Mouse (Mus musculus): ENCODE data around the gene Gm5431. TPM values are rescaled to one million over a fixed set of nuclear protein-coding genes. Genes with fewer than 3 reads are reported as not detected.
"Not testable (repeated sequence)": the region's sequence is repeated elsewhere in the genome, so short reads cannot be mapped to it uniquely, and the experiment has no call there.

Gene Gm5431
- polyA plus RNA-seq, 1 experiment = 0.27 TPM

- no peaks in the 10 kb centered on the region for H3K4me1 ChIP-seq (ENCODE audit: control insufficient read depth, insufficient read depth, low read length)
- no peaks in the 10 kb centered on the region for H3K27me3 ChIP-seq (ENCODE audit: control insufficient read depth, insufficient read depth, low read length, poor library complexity, severe bottlenecking)
- no peak overlapping the region for H3K4me3 ChIP-seq (ENCODE audit: low read depth, low read length)
- no peak overlapping the region for H3K27ac ChIP-seq (ENCODE audit: insufficient read depth, low read length)
- no peaks in the 10 kb centered on the region for H3K36me3 ChIP-seq (ENCODE audit: control insufficient read depth, insufficient read depth, low read length, poor library complexity, severe bottlenecking)
- no peak overlapping the region for H3K9ac ChIP-seq (ENCODE audit: low read depth, poor library complexity, severe bottlenecking)
- no peak for TF ChIP-seq EP300 (IDR thresholded peaks at IDR 0.05; ENCODE audit: insufficient read depth, low read depth, low read length)
- TF ChIP-seq CTCF (IDR thresholded peaks at IDR 0.05; ENCODE audit: low read depth, low read length) = no peak
- TF ChIP-seq POLR2A (IDR thresholded peaks at IDR 0.05; ENCODE audit: insufficient read depth, low read length) = no peak
- H3K9me3 ChIP-seq (replicated peaks; ENCODE audit: control insufficient read depth, insufficient read depth, low read length, poor library complexity, severe bottlenecking) = no peaks in the 10 kb centered on the region
Measured at GRCm38 (mm10) chr11:48918380-48918779, 16.4 kb upstream of the Gm5431 start.

- Histone ChIP-seq H3K9me3 (replicated peaks; ENCODE audit: control insufficient read depth, insufficient read depth, low read length, poor library complexity, severe bottlenecking) (no peaks in the 10 kb centered on the region), H3K4me1 (ENCODE audit: control insufficient read depth, insufficient read depth, low read length) (no peaks in the 10 kb centered on the region), H3K27ac (ENCODE audit: insufficient read depth, low read length) (no peak overlapping the region), H3K9ac (ENCODE audit: low read depth, poor library complexity, severe bottlenecking) (no peak overlapping the region), H3K4me3 (ENCODE audit: low read depth, low read length) (no peak overlapping the region), H3K27me3 (ENCODE audit: control insufficient read depth, insufficient read depth, low read length, poor library complexity, severe bottlenecking) (no peaks in the 10 kb centered on the region), H3K36me3 (ENCODE audit: control insufficient read depth, insufficient read depth, low read length, poor library complexity, severe bottlenecking) (no peaks in the 10 kb centered on the region)
- TF ChIP-seq CTCF (IDR thresholded peaks at IDR 0.05; ENCODE audit: low read depth, low read length) (no peak), POLR2A (IDR thresholded peaks at IDR 0.05; ENCODE audit: insufficient read depth, low read length) (no peak), EP300 (IDR thresholded peaks at IDR 0.05; ENCODE audit: insufficient read depth, low read depth, low read length) (no peak)
Measured at GRCm38 (mm10) chr11:48913611-48914010, 11.6 kb upstream of the Gm5431 start.

- H3K9me3 ChIP-seq (replicated peaks; ENCODE audit: control insufficient read depth, insufficient read depth, low read length, poor library complexity, severe bottlenecking) = no peaks in the 10 kb centered on the region
- H3K4me3 ChIP-seq (ENCODE audit: low read depth, low read length) = no peak overlapping the region
- TF ChIP-seq CTCF (IDR thresholded peaks at IDR 0.05; ENCODE audit: low read depth, low read length) (no peak), EP300 (IDR thresholded peaks at IDR 0.05; ENCODE audit: insufficient read depth, low read depth, low read length) (no peak), POLR2A (IDR thresholded peaks at IDR 0.05; ENCODE audit: insufficient read depth, low read length) (no peak)
- H3K27ac ChIP-seq (ENCODE audit: insufficient read depth, low read length) = no peak overlapping the region
- no peaks in the 10 kb centered on the region for H3K27me3 ChIP-seq (ENCODE audit: control insufficient read depth, insufficient read depth, low read length, poor library complexity, severe bottlenecking)
- no peak overlapping the region for H3K9ac ChIP-seq (ENCODE audit: low read depth, poor library complexity, severe bottlenecking)
- H3K36me3 ChIP-seq (ENCODE audit: control insufficient read depth, insufficient read depth, low read length, poor library complexity, severe bottlenecking) = no peaks in the 10 kb centered on the region
- H3K4me1 ChIP-seq (ENCODE audit: control insufficient read depth, insufficient read depth, low read length) = no peaks in the 10 kb centered on the region
Measured at GRCm38 (mm10) chr11:48908459-48908858, 6.4 kb upstream of the Gm5431 start.

GRCm38 (mm10) chr11:48901567-48901930 lies 465 bp downstream of the Gm5431 start:
- not testable (repeated sequence) for H3K27ac ChIP-seq (ENCODE audit: insufficient read depth, low read length); H3K4me3 ChIP-seq (ENCODE audit: low read depth, low read length); H3K27me3 ChIP-seq (ENCODE audit: control insufficient read depth, insufficient read depth, low read length, poor library complexity, severe bottlenecking); H3K4me1 ChIP-seq (ENCODE audit: control insufficient read depth, insufficient read depth, low read length); H3K36me3 ChIP-seq (ENCODE audit: control insufficient read depth, insufficient read depth, low read length, poor library complexity, severe bottlenecking); H3K9me3 ChIP-seq (replicated peaks; ENCODE audit: control insufficient read depth, insufficient read depth, low read length, poor library complexity, severe bottlenecking); H3K9ac ChIP-seq (ENCODE audit: low read depth, poor library complexity, severe bottlenecking)

- not testable (repeated sequence) for H3K9me3 ChIP-seq (replicated peaks; ENCODE audit: control insufficient read depth, insufficient read depth, low read length, poor library complexity, severe bottlenecking); H3K27ac ChIP-seq (ENCODE audit: insufficient read depth, low read length); H3K4me3 ChIP-seq (ENCODE audit: low read depth, low read length); H3K4me1 ChIP-seq (ENCODE audit: control insufficient read depth, insufficient read depth, low read length); H3K27me3 ChIP-seq (ENCODE audit: control insufficient read depth, insufficient read depth, low read length, poor library complexity, severe bottlenecking); H3K36me3 ChIP-seq (ENCODE audit: control insufficient read depth, insufficient read depth, low read length, poor library complexity, severe bottlenecking); H3K9ac ChIP-seq (ENCODE audit: low read depth, poor library complexity, severe bottlenecking)
Measured at GRCm38 (mm10) chr11:48900654-48901566, 1.1 kb downstream of the Gm5431 start.

GRCm38 (mm10) chr11:48898812-48899431 lies 3.1 kb downstream of the Gm5431 start:
- TF ChIP-seq CTCF (IDR thresholded peaks at IDR 0.05; ENCODE audit: low read depth, low read length) = no peak
- no peak for TF ChIP-seq EP300 (IDR thresholded peaks at IDR 0.05; ENCODE audit: insufficient read depth, low read depth, low read length)
- TF ChIP-seq POLR2A (IDR thresholded peaks at IDR 0.05; ENCODE audit: insufficient read depth, low read length) = no peak
- no peaks in the 10 kb centered on the region for H3K36me3 ChIP-seq (ENCODE audit: control insufficient read depth, insufficient read depth, low read length, poor library complexity, severe bottlenecking)
- no peaks in the 10 kb centered on the region for H3K27me3 ChIP-seq (ENCODE audit: control insufficient read depth, insufficient read depth, low read length, poor library complexity, severe bottlenecking)
- H3K9me3 ChIP-seq (replicated peaks; ENCODE audit: control insufficient read depth, insufficient read depth, low read length, poor library complexity, severe bottlenecking) = no peaks in the 10 kb centered on the region
- no peaks in the 10 kb centered on the region for H3K4me1 ChIP-seq (ENCODE audit: control insufficient read depth, insufficient read depth, low read length)
- H3K27ac ChIP-seq (ENCODE audit: insufficient read depth, low read length) = no peak overlapping the region
- no peak overlapping the region for H3K9ac ChIP-seq (ENCODE audit: low read depth, poor library complexity, severe bottlenecking)
- H3K4me3 ChIP-seq (ENCODE audit: low read depth, low read length) = no peak overlapping the region

Measured in ES-Bruce4 (cell line).